Mouse (Mus musculus) skeletal muscle tissue, adult 2 months (tissue): ENCODE results near the gene Stat3.

Source experiments
- DNase-seq: peaks from one replicate; pipeline ENCODE4 v3.0.0-alpha.2; 2012; ENCODE audit warnings: low read depth, low spot score

Stat3 gene

DNA sequence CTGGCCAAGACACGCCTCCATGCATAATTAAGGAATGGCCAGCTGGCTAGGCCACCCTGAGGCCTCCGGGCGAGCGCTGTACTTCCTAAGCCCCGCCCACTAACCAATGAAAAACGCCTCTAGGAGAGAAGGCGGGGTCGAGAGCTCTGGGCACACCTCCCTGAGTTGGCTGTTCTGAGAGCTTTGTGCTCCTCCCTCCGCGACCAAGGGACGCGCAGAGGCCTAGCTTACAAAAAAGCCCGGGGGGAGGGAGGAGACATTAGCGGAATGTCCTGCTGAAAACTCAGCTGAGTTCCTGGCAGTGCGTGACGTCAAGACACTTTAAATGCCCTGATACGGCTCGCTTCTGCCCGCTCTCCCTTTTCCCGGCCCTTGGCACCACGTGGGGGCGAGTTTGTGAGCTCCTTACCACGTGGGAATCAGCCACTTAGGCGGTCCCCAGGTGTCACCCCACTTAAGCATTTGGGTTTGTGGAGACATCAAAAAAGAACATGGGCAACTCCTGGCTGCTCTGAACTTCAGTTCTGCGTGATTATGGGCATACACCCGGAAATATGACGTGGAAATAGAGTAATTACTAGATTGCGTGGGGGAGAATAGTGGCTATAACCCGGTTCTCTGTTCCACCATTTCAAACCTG lies at the start of gene Stat3:
TSS of gene Stat3 (minus strand) at position 29 of the 640 bp plus-strand sequence.
- DNase-seq: peak; percentile 100

DNA sequence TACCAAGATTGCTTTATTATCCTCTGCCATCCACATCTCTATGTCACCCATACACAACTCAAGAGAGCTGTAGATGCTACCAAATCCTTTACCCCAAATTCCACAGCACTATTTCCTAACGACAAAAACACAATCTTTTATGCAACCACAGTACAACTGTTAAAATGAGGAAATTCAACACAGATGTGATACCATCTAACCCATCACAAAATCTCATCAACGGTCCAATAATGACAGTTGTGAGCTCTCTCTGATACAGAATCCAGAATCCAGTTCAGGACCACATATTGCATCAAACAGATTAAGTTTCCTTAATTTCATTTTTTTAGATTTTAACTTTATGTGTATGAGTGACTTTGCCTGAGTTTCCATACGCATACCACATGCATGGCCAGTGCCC lies 49.3 kb upstream of the Stat3 start:
- DNase-seq: no peak

GRCm38 (mm10) chr11:100985607-100986006 lies 46.3 kb upstream of the Stat3 start:
- DNase-seq: no peak

DNA sequence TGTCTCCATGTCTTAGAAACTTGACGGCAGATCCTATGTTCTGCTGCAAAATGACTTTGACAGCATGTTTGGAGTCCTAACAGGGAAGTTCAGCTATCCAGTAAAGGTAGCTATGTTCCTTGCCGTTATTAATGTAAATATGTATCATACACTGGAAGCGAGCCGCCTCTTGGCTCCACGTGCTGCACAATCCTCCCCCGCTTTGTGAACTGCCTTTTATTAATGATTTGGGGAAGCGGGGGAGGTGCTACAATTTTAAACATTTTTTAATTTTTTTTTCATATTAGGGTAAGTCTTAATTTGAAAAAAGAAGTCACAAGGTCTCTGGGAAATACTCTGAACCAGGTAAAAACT lies 44.4 kb upstream of the Stat3 start:
- DNase-seq: no peak

GRCm38 (mm10) chr11:100983125-100983777 lies 43.9 kb upstream of the Stat3 start:
- DNase-seq: peak; percentile 72

DNA sequence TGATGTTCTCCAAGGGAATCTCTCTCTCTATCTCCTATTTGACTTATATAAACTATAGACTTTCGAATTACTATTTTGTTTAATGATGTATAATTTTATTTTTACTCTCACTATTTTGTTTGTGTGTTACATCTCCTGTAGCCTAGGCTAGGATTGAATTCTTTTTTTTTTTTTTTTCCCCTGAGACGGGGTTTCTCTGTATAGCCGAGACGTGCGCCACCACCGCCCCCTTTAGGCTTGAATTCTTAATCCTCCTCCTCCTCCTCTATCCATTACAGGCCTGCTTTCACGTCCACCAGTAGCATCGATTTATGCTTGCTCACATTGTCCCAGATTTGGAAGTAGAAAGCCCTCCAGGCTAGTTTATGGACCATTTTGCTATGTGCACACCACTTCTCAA lies 42.7 kb upstream of the Stat3 start:
- no peak for DNase-seq

GRCm38 (mm10) chr11:100981236-100981635 lies 41.9 kb upstream of the Stat3 start:
- DNase-seq: no peak

- no peak for DNase-seq
Observed at GRCm38 (mm10) chr11:100980438-100980837, 41.1 kb upstream of the Stat3 start.

- peak; percentile 71 for DNase-seq
Observed at GRCm38 (mm10) chr11:100979887-100980286, 40.5 kb upstream of the Stat3 start.

- no peak for DNase-seq
Observed at GRCm38 (mm10) chr11:100975241-100975640, 35.9 kb upstream of the Stat3 start.

GRCm38 (mm10) chr11:100974381-100974970 lies 35.1 kb upstream of the Stat3 start:
- DNase-seq: peak; percentile 68

- no peak for DNase-seq
Observed at GRCm38 (mm10) chr11:100973245-100973644, 33.9 kb upstream of the Stat3 start.

DNA sequence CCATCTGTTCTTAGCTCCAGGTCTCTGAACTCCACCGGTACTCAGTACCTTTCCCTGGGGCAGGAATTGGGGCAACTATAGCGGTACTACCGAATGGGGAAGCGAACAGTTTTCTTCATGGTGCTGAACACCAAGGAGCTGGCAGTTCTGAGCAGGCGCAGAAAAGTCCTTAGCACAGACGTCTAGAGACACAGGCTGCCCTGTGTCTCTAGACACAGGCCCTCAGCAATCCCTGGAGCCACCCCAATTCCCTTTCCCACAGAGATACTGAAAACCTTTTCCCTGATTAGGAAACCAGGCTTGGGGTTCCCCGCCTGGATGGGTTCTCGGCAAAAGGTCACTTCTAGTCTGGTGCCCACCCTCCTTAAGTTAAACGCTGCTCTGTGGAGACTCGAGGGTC lies 32.1 kb upstream of the Stat3 start:
- DNase-seq: no peak

DNA sequence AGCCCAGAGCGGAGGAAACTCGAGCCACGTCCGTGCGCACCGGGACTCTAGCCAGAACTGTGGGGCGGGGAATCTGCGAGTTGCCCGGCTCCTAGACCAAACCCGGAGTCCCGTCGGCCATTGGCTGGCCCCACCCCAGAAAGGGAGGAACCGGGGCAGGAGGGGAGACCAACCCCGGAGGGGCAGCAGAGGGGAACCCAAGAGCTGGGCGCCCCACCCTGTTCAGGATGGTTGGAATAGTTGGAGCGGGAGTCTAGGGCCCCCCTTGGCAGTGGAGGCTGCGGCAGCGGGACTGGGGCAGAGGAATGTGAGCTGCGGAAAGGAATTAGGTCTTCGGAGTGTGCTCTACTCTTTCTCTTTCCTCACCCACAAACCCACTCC lies 31.2 kb upstream of the Stat3 start, which contains the start of gene Cavin1:
TSS of gene Cavin1 (minus strand) at position 331 of the 381 bp plus-strand sequence.
- peak; percentile 96 for DNase-seq

DNA sequence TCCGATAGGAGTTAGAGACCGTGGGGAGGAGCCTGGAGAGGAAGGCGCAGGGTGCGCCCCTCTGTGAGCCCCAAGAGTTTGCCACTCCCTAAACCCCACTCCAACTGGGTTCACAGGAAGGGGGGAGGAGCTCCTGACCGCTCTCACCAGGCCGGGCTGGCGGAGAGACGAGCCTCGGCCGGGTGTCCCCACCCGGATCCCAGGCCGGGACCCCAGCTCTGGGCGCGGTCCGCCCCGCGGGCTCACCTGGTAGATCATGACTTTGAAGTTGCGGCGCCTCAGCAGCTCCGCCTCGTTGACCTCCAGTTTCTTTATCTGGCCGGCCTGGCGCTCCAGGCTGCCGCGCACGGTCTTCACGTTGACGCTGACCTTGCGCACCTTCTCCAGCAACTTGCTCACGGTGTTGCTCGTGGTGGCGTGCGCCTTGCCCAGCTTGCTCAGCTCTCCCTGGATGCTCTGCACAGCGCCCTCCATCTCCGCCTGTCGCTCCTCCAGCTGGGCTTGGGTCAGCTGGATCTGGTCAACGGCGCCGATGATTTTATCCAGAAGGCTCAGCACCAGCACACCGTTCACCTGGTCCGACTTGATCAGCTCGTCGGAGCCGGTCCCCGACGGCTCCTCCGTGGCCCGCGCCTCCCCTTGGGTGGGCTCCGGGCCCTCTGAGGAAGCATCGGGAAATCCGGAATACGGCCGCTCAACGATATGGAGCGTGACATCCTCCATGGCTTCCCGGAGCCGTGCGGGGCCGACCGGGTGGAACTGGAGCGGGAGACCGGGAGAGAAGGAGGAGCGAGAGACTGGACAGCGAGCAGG lies 30.6 kb upstream of the Stat3 start:
- DNase-seq: peak; percentile 76

GRCm38 (mm10) chr11:100969189-100969743 lies 29.9 kb upstream of the Stat3 start:
- no peak for DNase-seq

- DNase-seq: no peak
Observed at GRCm38 (mm10) chr11:100968501-100968900, 29.2 kb upstream of the Stat3 start.

DNA sequence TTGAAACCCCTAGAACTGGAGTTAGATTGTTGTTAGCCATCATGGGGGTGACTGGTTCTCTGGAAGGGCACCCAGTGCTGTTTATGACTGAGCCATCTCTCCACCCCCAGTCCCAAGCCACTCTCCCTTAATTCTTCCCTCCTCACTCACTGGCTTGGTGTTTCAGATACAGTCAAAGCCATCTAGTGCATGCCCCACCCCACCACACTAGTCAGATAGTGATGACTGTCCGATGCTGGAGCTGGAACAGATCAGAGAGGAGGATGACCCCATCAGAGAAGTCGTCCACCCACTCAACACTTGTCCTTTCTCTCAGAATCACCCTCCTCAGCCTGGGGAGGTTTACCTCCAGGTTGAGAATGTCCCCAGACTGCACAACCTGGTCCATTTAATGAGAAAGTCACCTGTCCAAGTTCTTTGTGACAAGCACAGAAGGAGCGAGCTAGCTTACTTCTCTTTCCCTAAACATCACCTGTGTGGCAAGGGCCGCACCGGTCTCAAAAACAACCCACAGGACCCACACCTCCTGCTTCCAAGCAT lies 28.6 kb upstream of the Stat3 start:
- no peak for DNase-seq

- no peak for DNase-seq
Observed at GRCm38 (mm10) chr11:100967376-100967775, 28.0 kb upstream of the Stat3 start.

- DNase-seq: no peak
Observed at GRCm38 (mm10) chr11:100965760-100966159, 26.4 kb upstream of the Stat3 start.

DNA sequence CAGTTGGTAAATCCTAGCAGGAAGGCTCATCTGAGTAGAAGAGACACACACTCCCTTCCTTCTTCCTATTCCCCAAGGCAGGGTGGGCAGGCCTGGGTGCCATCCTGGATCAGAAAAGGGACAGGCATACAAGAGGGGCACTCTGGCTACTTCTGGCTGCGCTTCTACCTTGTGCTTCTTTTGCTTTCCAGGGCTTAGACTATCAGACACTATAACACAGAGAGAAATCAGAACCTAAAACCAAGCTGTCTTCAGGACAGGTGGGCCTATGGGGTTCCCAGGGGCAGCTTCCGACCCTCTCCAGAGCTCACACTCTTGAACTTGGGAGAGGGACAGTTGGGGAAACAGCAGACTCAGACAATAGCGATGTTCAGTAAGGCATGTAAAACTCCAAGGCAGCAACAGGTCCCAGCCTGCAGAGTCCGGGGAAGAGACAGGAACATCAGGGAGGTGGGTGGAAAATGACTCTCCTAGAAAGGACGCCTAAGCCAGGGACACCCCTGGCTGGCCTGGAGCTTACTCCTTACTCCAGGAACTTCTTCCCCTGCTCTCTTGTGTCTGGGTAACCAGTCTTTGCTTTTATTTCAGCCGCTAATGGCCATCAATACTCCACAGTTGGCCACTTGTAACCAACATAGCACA lies 25.7 kb upstream of the Stat3 start:
- DNase-seq: no peak
